Mouse (Mus musculus): ENCODE measurements around the gene Kxd1. TPM values are rescaled to one million over a fixed set of nuclear protein-coding genes. Genes with fewer than 3 reads are reported as not detected.

The Kxd1 gene
- total and polyA plus RNA-seq, 3 experiments, result 47.5 to 180 (median 49.9) TPM

- Histone ChIP-seq H3K4me3 (ENCODE audit: low read depth, low read length) (no peak overlapping the region), H3K27me3 (ENCODE audit: insufficient read depth, low read length) (no peaks in the 10 kb centered on the region), H3K4me1 (ENCODE audit: insufficient read depth, low read depth, low read length) (peaks cover 62% of the 10 kb centered on the region), H3K36me3 (replicated peaks) (peaks cover 91% of the 10 kb centered on the region), H3K9me3 (replicated peaks) (no peaks in the 10 kb centered on the region)
- TF ChIP-seq TAL1 (conservative IDR thresholded peaks at IDR 0.05; ENCODE audit: low read depth, low read length), result no peak
- TF ChIP-seq POLR2AphosphoS5 (IDR thresholded peaks at IDR 0.05; ENCODE audit: insufficient replicate concordance, low read depth, low read length), result no peak
- no peak for TF ChIP-seq CTCF (IDR thresholded peaks at IDR 0.05; ENCODE audit: low read depth, low read length)
- no peak for TF ChIP-seq GATA1 (IDR thresholded peaks at IDR 0.05; ENCODE audit: borderline replicate concordance, low read length)
- TF ChIP-seq GATA2 (IDR thresholded peaks at IDR 0.05; ENCODE audit: borderline replicate concordance, low read depth, low read length), result no peak
- ATAC-seq (ENCODE audit: extremely low read depth, insufficient number of reproducible peaks, low FRiP score, poor library complexity, severe bottlenecking) (no peak), DNase-seq (ENCODE audit: low spot score) (no peak)
Measured at GRCm38 (mm10) chr8:70560564-70560963, 32.8 kb upstream of the Kxd1 start.

- H3K9me3 ChIP-seq (replicated peaks), result no peaks in the 10 kb centered on the region
- peaks cover 59% of the 10 kb centered on the region for H3K4me1 ChIP-seq (ENCODE audit: insufficient read depth, low read depth, low read length)
- H3K36me3 ChIP-seq (replicated peaks), result peaks cover 91% of the 10 kb centered on the region
- H3K4me3 ChIP-seq (ENCODE audit: low read depth, low read length), result no peak overlapping the region
- no peaks in the 10 kb centered on the region for H3K27me3 ChIP-seq (ENCODE audit: insufficient read depth, low read length)
- TF ChIP-seq GATA1 (IDR thresholded peaks at IDR 0.05; ENCODE audit: borderline replicate concordance, low read length) (no peak), CTCF (IDR thresholded peaks at IDR 0.05; ENCODE audit: low read depth, low read length) (no peak), POLR2AphosphoS5 (IDR thresholded peaks at IDR 0.05; ENCODE audit: insufficient replicate concordance, low read depth, low read length) (no peak)
- ATAC-seq (ENCODE audit: extremely low read depth, insufficient number of reproducible peaks, low FRiP score, poor library complexity, severe bottlenecking) (no peak), DNase-seq (ENCODE audit: low spot score) (no peak)
Measured at GRCm38 (mm10) chr8:70560096-70560495, 32.3 kb upstream of the Kxd1 start.

GRCm38 (mm10) chr8:70558983-70559382 is 31.2 kb upstream of the Kxd1 start:
- Histone ChIP-seq H3K9me3 (replicated peaks) (no peaks in the 10 kb centered on the region), H3K27me3 (ENCODE audit: insufficient read depth, low read length) (no peaks in the 10 kb centered on the region), H3K36me3 (replicated peaks) (peaks cover 90% of the 10 kb centered on the region), H3K4me3 (ENCODE audit: low read depth, low read length) (no peak overlapping the region), H3K4me1 (ENCODE audit: insufficient read depth, low read depth, low read length) (peaks cover 54% of the 10 kb centered on the region)
- TF ChIP-seq POLR2AphosphoS5 (IDR thresholded peaks at IDR 0.05; ENCODE audit: insufficient replicate concordance, low read depth, low read length), result no peak
- no peak for TF ChIP-seq TAL1 (conservative IDR thresholded peaks at IDR 0.05; ENCODE audit: low read depth, low read length)
- TF ChIP-seq GATA1 (IDR thresholded peaks at IDR 0.05; ENCODE audit: borderline replicate concordance, low read length), result no peak
- no peak for TF ChIP-seq CTCF (IDR thresholded peaks at IDR 0.05; ENCODE audit: low read depth, low read length)
- no peak for TF ChIP-seq GATA2 (IDR thresholded peaks at IDR 0.05; ENCODE audit: borderline replicate concordance, low read depth, low read length)
- ATAC-seq (ENCODE audit: extremely low read depth, insufficient number of reproducible peaks, low FRiP score, poor library complexity, severe bottlenecking) (no peak), DNase-seq (ENCODE audit: low spot score) (no peak)

GRCm38 (mm10) chr8:70558334-70558733 is 30.6 kb upstream of the Kxd1 start:
- ATAC-seq (ENCODE audit: extremely low read depth, insufficient number of reproducible peaks, low FRiP score, poor library complexity, severe bottlenecking) (no peak), DNase-seq (ENCODE audit: low spot score) (no peak)
- Histone ChIP-seq H3K9me3 (replicated peaks) (no peaks in the 10 kb centered on the region), H3K4me3 (ENCODE audit: low read depth, low read length) (no peak overlapping the region), H3K36me3 (replicated peaks) (peaks cover 92% of the 10 kb centered on the region), H3K4me1 (ENCODE audit: insufficient read depth, low read depth, low read length) (peaks cover 54% of the 10 kb centered on the region), H3K27me3 (ENCODE audit: insufficient read depth, low read length) (no peaks in the 10 kb centered on the region)
- no peak for TF ChIP-seq GATA1 (IDR thresholded peaks at IDR 0.05; ENCODE audit: borderline replicate concordance, low read length)
- no peak for TF ChIP-seq CTCF (IDR thresholded peaks at IDR 0.05; ENCODE audit: low read depth, low read length)
- no peak for TF ChIP-seq GATA2 (IDR thresholded peaks at IDR 0.05; ENCODE audit: borderline replicate concordance, low read depth, low read length)
- no peak for TF ChIP-seq POLR2AphosphoS5 (IDR thresholded peaks at IDR 0.05; ENCODE audit: insufficient replicate concordance, low read depth, low read length)
- no peak for TF ChIP-seq TAL1 (conservative IDR thresholded peaks at IDR 0.05; ENCODE audit: low read depth, low read length)

- peaks cover 51% of the 10 kb centered on the region for H3K4me1 ChIP-seq (ENCODE audit: insufficient read depth, low read depth, low read length)
- ATAC-seq (ENCODE audit: extremely low read depth, insufficient number of reproducible peaks, low FRiP score, poor library complexity, severe bottlenecking), result no peak
- H3K27me3 ChIP-seq (ENCODE audit: insufficient read depth, low read length), result no peaks in the 10 kb centered on the region
- H3K4me3 ChIP-seq (ENCODE audit: low read depth, low read length), result no peak overlapping the region
- TF ChIP-seq GATA2 (IDR thresholded peaks at IDR 0.05; ENCODE audit: borderline replicate concordance, low read depth, low read length), result no peak
- TF ChIP-seq CTCF (IDR thresholded peaks at IDR 0.05; ENCODE audit: low read depth, low read length), result no peak
- no peak for TF ChIP-seq GATA1 (IDR thresholded peaks at IDR 0.05; ENCODE audit: borderline replicate concordance, low read length)
- TF ChIP-seq TAL1 (conservative IDR thresholded peaks at IDR 0.05; ENCODE audit: low read depth, low read length), result no peak
- no peak for TF ChIP-seq POLR2AphosphoS5 (IDR thresholded peaks at IDR 0.05; ENCODE audit: insufficient replicate concordance, low read depth, low read length)
- DNase-seq (ENCODE audit: low spot score), result no peak
- H3K9me3 ChIP-seq (replicated peaks), result no peaks in the 10 kb centered on the region
- peaks cover 90% of the 10 kb centered on the region for H3K36me3 ChIP-seq (replicated peaks)
Measured at GRCm38 (mm10) chr8:70555079-70555747, 27.5 kb upstream of the Kxd1 start.

GRCm38 (mm10) chr8:70553740-70554139 is 26.0 kb upstream of the Kxd1 start:
- H3K4me1 ChIP-seq (ENCODE audit: insufficient read depth, low read depth, low read length), result peaks cover 46% of the 10 kb centered on the region
- ATAC-seq (ENCODE audit: extremely low read depth, insufficient number of reproducible peaks, low FRiP score, poor library complexity, severe bottlenecking) (no peak), DNase-seq (ENCODE audit: low spot score) (no peak)
- no peak overlapping the region for H3K4me3 ChIP-seq (ENCODE audit: low read depth, low read length)
- peaks cover 84% of the 10 kb centered on the region for H3K36me3 ChIP-seq (replicated peaks)
- H3K9me3 ChIP-seq (replicated peaks), result no peaks in the 10 kb centered on the region
- no peaks in the 10 kb centered on the region for H3K27me3 ChIP-seq (ENCODE audit: insufficient read depth, low read length)
- TF ChIP-seq GATA2 (IDR thresholded peaks at IDR 0.05; ENCODE audit: borderline replicate concordance, low read depth, low read length) (no peak), TAL1 (conservative IDR thresholded peaks at IDR 0.05; ENCODE audit: low read depth, low read length) (no peak), GATA1 (IDR thresholded peaks at IDR 0.05; ENCODE audit: borderline replicate concordance, low read length) (no peak), POLR2AphosphoS5 (IDR thresholded peaks at IDR 0.05; ENCODE audit: insufficient replicate concordance, low read depth, low read length) (no peak), CTCF (IDR thresholded peaks at IDR 0.05; ENCODE audit: low read depth, low read length) (no peak)

Measured in G1E (cell line).